Mouse (Mus musculus): Measurements from ENCODE around the gene Mllt11.

- TF ChIP-seq CTCF (IDR thresholded peaks at IDR 0.05; ENCODE audit: insufficient read depth, low read length) = no peak
- no peak for TF ChIP-seq POLR2A (IDR thresholded peaks at IDR 0.05; ENCODE audit: borderline replicate concordance, extremely low read depth, low read depth, low read length)
These were observed 45.2 kb upstream of the Mllt11 start for GRCm38 (mm10) chr3:95277149-95277551.

Data from lung, adult 2 months (tissue).